Mouse (Mus musculus): ENCODE measurements around the gene Dhrs3. TPM values are rescaled to one million over a fixed set of nuclear protein-coding genes. Genes with fewer than 3 reads are reported as not detected.

Gene Dhrs3
- total RNA-seq, 2 experiments from 2014 or later, result 30.4 to 45.8 TPM

GRCm38 (mm10) chr4:144929811-144930221 lies 37.2 kb downstream of the Dhrs3 start:
- peak; percentile 57 to 59 for DNase-seq
- intact Hi-C loops (cut with DNase I), result no loop called here

GRCm38 (mm10) chr4:144930366-144930765 lies 37.7 kb downstream of the Dhrs3 start:
- DNase-seq, result peak; percentile 68 to 82
- intact Hi-C loops (cut with DNase I), result no loop called here

DNA sequence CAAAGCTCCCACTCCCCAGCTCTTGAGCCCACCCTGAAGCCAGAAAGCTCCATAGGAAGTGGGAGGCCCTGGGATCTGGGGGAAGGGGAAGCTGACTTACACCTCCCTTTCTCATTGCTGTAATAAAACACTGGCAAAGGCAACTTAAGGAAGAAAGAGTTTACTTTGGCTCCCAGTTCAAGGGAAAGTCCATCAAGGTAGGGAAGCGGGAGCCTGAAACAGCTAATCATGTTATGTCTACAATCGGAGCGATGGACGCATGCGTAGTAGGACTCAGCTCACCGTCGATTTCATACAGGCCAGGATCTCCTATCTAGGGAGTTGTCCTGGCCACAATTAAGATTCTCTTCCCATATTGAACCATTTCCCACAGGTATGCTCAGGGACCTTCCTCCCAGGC lies 38.5 kb downstream of the Dhrs3 start:
- intact Hi-C loops (cut with DNase I), result no loop called here

DNA sequence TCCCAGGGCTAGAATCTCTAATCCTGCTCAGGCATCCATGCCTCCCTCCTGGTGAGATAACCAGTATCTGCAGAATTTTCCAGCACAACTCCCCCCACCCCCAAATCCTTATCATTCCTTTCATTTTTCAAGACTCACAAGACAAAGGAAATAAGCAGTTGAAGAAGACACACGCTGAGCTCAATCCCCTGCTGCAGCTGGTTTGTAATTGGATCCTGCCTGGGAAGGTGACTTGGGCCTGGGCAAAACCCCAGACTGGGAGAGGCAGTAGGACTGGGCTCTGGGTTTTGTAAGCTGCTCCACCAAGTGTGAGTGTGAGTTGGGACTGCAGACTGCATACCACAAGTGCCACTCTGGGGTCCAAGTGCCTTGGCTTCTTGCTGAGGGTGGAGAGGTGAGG lies 41.9 kb downstream of the Dhrs3 start:
- DNase-seq, result no peak
- intact Hi-C loops (cut with DNase I), result no loop called here

More for the DNA sequence above, 38.5 kb downstream of the Dhrs3 start:
- DNase-seq, result no peak

- intact Hi-C loops (cut with DNase I), result no loop called here
- DNase-seq, result no peak
Measured at GRCm38 (mm10) chr4:144936563-144937154, 44.0 kb downstream of the Dhrs3 start.

DNA sequence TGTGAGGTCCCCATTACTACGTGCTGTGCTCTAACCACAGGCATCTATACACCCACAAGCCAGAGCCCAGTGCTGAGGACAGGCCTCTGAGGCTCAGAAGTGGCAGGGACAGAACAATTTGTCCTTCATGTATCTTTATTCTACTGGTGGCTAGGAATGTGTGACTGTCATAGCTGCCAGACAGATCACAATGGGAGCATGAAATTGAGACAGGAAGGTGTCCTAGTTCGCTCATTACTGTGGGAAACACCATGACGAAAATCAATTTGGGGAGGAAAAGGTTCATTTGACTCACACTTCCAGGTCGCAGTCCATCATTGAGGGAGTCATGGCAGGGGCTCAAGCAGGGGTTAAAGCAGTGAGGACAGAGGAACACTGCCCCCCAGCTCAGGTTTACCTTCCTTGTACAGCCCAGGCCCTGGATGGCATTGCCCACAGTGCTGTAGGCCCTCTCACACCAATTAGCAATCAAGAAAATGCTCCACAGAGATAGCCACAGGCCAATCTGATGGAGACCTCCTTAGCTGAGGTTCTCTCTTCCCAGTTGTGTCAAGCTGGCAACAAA lies 47.3 kb downstream of the Dhrs3 start:
- intact Hi-C loops (cut with DNase I), result loop anchor here (5.0 kb wide), 1 partner anchor 38 kb away; no protein-coding TSS in a partner anchor
- DNase-seq, result no peak

GRCm38 (mm10) chr4:144940796-144941462 lies 48.3 kb downstream of the Dhrs3 start:
- DNase-seq, result no peak
- intact Hi-C loops (cut with DNase I), result loop anchor here (5.0 kb wide), 1 partner anchor 39 kb away; no protein-coding TSS in a partner anchor

- intact Hi-C loops (cut with DNase I), result loop anchor here (5.0 kb wide), 1 partner anchor 40 kb away; no protein-coding TSS in a partner anchor
- DNase-seq, result no peak
Measured at GRCm38 (mm10) chr4:144942433-144942832, 49.8 kb downstream of the Dhrs3 start.

DNA sequence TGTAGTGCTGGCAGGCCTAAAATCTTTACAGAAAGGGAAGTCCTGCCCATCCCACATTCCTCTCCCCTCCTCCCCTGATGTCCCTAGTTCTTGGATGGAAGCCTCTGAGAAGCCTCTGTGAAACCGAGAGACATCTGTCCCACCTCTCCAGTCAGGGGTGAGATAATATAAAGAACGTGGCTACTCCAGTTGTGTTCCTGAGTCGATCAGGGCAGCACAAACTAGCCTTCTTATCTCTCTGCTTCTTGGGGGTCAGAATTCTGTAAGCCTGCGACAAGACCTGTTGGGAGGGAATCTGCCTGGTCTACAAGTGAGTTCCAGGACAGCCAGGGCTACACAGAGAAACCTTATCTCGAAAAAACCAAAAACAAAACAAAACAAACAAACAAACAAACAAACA lies 50.6 kb downstream of the Dhrs3 start:
- no peak for DNase-seq
- intact Hi-C loops (cut with DNase I), result loop anchor here (5.0 kb wide), 1 partner anchor 41 kb away; no protein-coding TSS in a partner anchor

DNA sequence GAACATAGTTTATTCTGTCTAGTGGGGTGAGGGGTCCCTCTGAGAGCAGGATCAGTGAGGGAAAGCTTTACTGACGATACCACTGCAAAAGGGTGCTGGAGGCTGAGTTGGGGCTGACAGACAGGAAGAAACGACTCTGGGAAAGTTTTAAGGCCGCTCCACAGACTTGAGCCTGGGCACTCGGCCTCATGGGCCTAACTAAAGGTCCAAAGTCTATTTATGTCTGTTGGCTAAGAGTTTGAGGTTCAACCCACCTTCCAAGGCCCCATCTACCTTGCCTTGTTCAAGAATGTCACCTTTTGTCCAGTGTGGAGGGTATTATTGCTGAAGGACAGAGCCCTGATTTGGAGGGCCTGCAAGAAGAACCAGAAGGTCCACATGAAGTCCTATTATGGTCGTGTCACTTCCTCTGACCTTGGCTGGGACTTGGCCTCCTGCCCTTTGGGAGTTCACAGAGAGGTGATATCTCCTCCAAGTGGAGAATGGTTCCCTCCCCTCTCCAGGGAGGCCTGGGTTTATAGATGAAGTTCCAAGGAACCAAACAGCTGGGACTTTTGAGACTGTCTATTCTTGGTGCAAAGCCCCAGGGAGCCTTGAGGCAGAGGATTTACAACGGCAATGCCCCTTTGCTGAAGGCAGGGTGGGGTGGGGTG lies 55.2 kb downstream of the Dhrs3 start:
- DNase-seq, result peak; percentile 58 to 75
- intact Hi-C loops (cut with DNase I), result no loop called here

DNA sequence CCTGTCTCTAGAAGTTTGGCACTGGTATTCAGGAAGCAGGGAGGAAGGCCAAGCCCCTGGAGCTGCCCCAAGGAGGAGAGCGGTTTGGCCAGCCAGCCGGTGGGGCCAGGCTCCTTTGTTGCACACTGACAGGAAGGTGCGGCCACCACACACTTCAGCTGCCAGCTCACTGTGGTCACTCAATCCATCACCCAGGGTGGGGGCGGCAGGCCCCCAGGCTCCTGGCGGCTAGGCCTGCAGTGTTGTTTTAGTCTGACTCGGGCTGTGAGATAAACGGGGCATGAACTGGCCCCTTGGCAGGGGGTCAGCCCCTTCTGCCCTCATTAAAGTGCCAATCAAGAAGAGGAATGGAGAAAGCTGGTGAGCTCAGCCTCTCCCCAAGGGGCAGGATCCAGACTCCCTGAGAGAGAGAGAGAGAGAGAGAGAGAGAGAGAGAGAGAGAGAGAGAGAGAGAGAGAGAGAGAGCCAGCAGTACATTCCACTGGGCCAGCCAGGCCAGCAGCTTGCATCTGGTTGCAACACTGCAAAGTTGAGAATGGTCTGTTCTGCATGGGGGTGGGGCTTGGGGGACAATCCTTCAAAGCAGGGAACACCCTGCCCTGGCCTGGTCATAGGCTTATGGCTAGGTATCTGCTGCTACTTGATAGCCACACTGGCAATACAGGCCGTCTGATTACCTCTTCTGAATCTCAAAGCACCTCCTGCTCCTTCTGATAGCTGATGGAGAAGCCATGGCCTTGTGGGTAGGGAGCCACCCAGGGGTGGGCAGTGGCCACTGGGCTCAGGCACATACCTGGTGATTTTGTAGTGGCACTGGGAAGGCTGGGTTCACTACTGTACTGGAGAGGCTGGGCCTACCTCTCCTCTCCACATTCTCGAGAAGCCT lies 57.1 kb downstream of the Dhrs3 start:
- intact Hi-C loops (cut with DNase I), result loop anchor here (5.0 kb wide), 1 partner anchor 73 kb away; no protein-coding TSS in a partner anchor

GRCm38 (mm10) chr4:144950327-144950711 lies 57.7 kb downstream of the Dhrs3 start:
- intact Hi-C loops (cut with DNase I), result loop anchor here (5.0 kb wide), 1 partner anchor 72 kb away; no protein-coding TSS in a partner anchor
- DNase-seq, result no peak

More for the DNA sequence above, 57.1 kb downstream of the Dhrs3 start:
- DNase-seq, result peak; percentile 75 to 76

- DNase-seq, result no peak
- intact Hi-C loops (cut with DNase I), result loop anchor here (5.0 kb wide), 1 partner anchor 71 kb away; no protein-coding TSS in a partner anchor
Measured at GRCm38 (mm10) chr4:144950883-144951282, 58.3 kb downstream of the Dhrs3 start.

DNA sequence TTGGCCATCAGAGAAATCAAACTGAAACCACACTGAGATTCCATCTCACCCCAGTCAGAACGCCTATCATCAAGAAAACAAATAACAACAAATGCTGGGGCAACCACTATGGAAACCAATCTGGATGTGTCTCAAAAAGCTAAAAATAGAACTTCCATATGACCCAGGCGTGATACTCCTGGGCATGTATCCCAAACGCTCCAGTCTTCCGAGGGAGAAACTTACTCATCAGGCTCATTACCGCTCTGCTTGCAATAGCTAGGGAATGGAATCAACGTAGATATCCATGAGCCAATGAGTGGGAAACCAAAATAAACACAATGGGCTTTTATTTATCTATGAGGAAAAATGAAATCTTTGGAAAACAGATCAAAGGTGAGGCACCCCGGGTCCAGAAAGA lies 59.2 kb downstream of the Dhrs3 start:
- intact Hi-C loops (cut with DNase I), result loop anchor here (5.0 kb wide), 1 partner anchor 70 kb away; no protein-coding TSS in a partner anchor
- DNase-seq, result no peak

- intact Hi-C loops (cut with DNase I), result loop anchor here (5.0 kb wide), 1 partner anchor 69 kb away; no protein-coding TSS in a partner anchor
- DNase-seq, result no peak
Measured at GRCm38 (mm10) chr4:144953421-144953820, 60.8 kb downstream of the Dhrs3 start.

- intact Hi-C loops (cut with DNase I), result no loop called here
- no peak for DNase-seq
Measured at GRCm38 (mm10) chr4:144955863-144956262, 63.2 kb downstream of the Dhrs3 start.

DNA sequence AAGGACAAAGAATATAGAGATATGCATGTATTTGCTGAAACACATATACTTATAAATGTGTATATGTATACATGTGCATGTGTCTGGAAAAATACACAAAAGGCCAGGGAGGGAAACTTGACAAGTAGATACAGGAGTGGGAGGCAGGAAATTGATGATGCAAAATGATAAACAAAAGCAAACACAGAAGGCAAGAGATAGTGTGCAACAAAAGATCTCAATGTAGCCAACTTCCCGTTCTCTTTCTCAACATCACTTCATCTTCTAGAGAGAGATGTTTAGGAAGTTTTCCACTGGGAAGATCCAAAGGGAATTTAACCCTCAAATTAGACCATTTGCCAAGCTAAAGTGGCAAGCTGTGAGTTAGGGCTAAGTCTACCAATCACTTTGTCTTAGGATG lies 63.7 kb downstream of the Dhrs3 start:
- intact Hi-C loops (cut with DNase I), result no loop called here
- no peak for DNase-seq

DNA sequence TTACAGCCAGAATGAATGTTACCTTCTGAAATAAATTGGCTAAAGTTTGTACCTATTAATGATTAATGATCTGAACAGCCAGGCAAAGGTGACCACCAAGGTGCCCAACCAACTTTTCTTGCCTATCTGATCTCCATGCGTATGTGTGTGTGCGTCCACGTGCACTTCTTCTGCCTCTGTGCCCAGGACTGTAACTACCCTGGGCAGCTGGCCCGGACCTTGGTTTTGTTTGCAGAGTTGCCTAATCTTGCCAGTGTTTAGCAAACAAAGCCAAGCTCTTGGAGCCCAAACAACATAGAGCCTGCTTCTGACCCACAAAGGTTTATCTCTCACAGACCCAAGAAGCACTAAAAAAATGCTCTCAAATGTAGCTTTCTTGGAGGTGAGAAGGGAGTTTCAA lies 64.6 kb downstream of the Dhrs3 start:
- intact Hi-C loops (cut with DNase I), result no loop called here
- no peak for DNase-seq

DNA sequence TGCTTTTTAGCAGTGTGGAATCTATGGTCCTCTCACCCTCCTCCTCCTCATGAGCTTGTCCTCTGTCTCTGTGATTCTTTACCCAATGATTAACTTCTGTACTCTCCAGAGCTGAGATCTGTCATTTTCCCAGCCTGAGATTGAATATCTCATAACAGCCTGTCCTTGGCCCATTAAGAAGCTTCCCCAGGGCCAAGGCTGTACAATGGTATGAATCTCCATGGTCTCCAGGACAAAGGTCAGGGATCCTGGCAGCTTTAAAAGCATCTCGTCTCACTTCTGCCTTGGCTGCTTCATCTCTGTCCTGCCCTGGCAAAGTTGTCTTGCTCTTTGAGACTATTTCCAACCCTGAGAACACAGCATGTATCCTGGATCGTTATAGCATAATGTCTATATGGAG lies 65.1 kb downstream of the Dhrs3 start:
- intact Hi-C loops (cut with DNase I), result no loop called here
- no peak for DNase-seq
